Mouse (Mus musculus) monocyte, adult 2 months (primary cell): ENCODE data around the gene Clk1.

Source experiments
- DNase-seq, 2 experiments: peaks; one replicate each; pipeline ENCODE4 v3.0.0; 2022; ENCODE audit warnings: low spot score in 2 of 2, low read depth in 1 of 2

Clk1 gene

GRCm38 (mm10) chr1:58423371-58424248 is at the start of gene Clk1:
Gene Clk1, minus strand, starts transcription at chr1:58424066.
- DNase-seq, result peak; percentile 89 to 98

- DNase-seq, result no peak
These were observed 41.7 kb upstream of the Clk1 start for GRCm38 (mm10) chr1:58465561-58465960.

GRCm38 (mm10) chr1:58465042-58465441 is 41.2 kb upstream of the Clk1 start:
- no peak for DNase-seq

GRCm38 (mm10) chr1:58463935-58464334 is 40.1 kb upstream of the Clk1 start:
- DNase-seq, result no peak

GRCm38 (mm10) chr1:58460566-58460965 is 36.7 kb upstream of the Clk1 start:
- no peak for DNase-seq

GRCm38 (mm10) chr1:58458867-58459266 is 35.0 kb upstream of the Clk1 start:
- DNase-seq, result no peak

GRCm38 (mm10) chr1:58458175-58458574 is 34.3 kb upstream of the Clk1 start:
- no peak for DNase-seq

- DNase-seq, result no peak
These were observed 30.4 kb upstream of the Clk1 start for GRCm38 (mm10) chr1:58454316-58454715.

- no peak for DNase-seq
These were observed 24.5 kb upstream of the Clk1 start for GRCm38 (mm10) chr1:58448396-58448795.

- DNase-seq, result no peak
These were observed 23.9 kb upstream of the Clk1 start for GRCm38 (mm10) chr1:58447766-58448165.

- no peak for DNase-seq
These were observed 22.0 kb upstream of the Clk1 start for GRCm38 (mm10) chr1:58445861-58446260.

GRCm38 (mm10) chr1:58445143-58445722 is 21.4 kb upstream of the Clk1 start, which contains the start of the genes Nif3l1 and Ppil3:
Gene Nif3l1, plus strand, starts transcription at chr1:58445151.
Gene Ppil3, minus strand, starts transcription at chr1:58445486.
- DNase-seq, result peak; percentile 77 to 79

GRCm38 (mm10) chr1:58444691-58445090 is 20.8 kb upstream of the Clk1 start:
- DNase-seq, result no peak

- DNase-seq, result no peak
These were observed 685 bp upstream of the Clk1 start for GRCm38 (mm10) chr1:58424551-58424950.

GRCm38 (mm10) chr1:58422879-58423278 is 987 bp downstream of the Clk1 start:
- DNase-seq, result peak in 1 of 2 experiments; percentile 37

GRCm38 (mm10) chr1:58420961-58421360 is 2.9 kb downstream of the Clk1 start:
- no peak for DNase-seq

GRCm38 (mm10) chr1:58420032-58420431 is 3.8 kb downstream of the Clk1 start:
- no peak for DNase-seq

GRCm38 (mm10) chr1:58416048-58416447 is 7.8 kb downstream of the Clk1 start:
- no peak for DNase-seq

GRCm38 (mm10) chr1:58415442-58415841 is 8.4 kb downstream of the Clk1 start:
- no peak for DNase-seq

GRCm38 (mm10) chr1:58410776-58411175 is 13.1 kb downstream of the Clk1 start:
- DNase-seq, result no peak

- DNase-seq, result no peak
These were observed 13.7 kb downstream of the Clk1 start for GRCm38 (mm10) chr1:58410198-58410588.

- DNase-seq, result no peak
These were observed 14.2 kb downstream of the Clk1 start for GRCm38 (mm10) chr1:58409553-58410197.
